Mouse (Mus musculus) adrenal gland, adult 2 months (tissue): ENCODE measurements around the gene Tm4sf20. TPM values are rescaled to one million over a fixed set of nuclear protein-coding genes. Genes with fewer than 3 reads are reported as not detected.

Experiments used
- DNase-seq: peaks from one replicate; pipeline ENCODE4 v3.0.0; 2021
- long read RNA-seq: library from polyadenylated mRNA; stranded (forward); transcript quantifications from one replicate; pipeline ENCODE4 v2.0.0, GENCODE M21; 2021
- polyA plus RNA-seq: library from polyadenylated mRNA; depleted of rRNA; stranded (reverse); fragments of >200 nt; gene quantifications from 2 replicates; pipeline ENCODE4 v1.2.3, GENCODE M21; 2012; rRNA removed
- total RNA-seq, 2 experiments: library from RNA; stranded (reverse); gene quantifications; 2 replicates each; pipeline ENCODE4 v1.2.3; 2021

Gene Tm4sf20
- total RNA-seq (not detected), polyA plus RNA-seq (not detected in 2 replicates)
- long read RNA-seq = 0 reads

GRCm38 (mm10) chr1:82768269-82768668 is at the start of gene Tm4sf20:
TSS of gene Tm4sf20 (minus strand) at chr1:82768461.
- no peak for DNase-seq

DNA sequence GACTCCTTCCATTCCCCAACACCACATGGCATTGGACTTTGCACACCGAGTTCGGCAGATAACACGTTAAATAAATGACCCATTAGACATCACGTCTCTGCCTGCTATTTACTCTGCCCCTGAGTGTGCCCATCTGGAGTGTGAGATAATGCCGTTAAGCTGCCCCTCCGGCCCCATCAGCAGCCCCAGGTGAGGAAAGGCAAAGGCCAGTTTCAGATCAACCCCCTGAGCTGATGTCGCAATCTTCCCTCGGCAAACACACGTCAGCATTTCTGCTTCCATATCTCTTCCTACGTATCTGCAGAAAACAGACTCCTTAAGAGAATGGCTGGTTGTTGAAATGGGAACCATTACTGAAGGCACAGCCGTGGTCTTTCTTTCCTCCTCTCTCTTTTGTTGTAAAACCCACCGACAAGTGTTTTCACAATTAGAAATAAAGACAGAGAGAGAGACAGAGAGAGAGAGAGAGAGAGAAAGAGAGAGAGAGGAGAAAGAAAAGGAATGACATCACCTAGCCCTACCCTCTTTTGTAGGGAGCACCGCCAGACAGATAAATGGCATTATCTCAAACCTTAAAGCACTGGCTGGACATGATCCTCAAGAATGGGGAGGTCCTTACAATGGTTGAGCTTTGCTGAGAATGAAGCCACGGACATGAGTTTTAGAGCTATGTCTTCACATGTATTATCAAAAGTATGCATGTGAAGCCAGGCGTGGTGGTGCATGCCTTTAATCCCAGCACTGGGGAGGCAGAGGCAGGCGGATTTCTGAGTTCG is 47.9 kb upstream of the Tm4sf20 start:
- peak; percentile 28 for DNase-seq

DNA sequence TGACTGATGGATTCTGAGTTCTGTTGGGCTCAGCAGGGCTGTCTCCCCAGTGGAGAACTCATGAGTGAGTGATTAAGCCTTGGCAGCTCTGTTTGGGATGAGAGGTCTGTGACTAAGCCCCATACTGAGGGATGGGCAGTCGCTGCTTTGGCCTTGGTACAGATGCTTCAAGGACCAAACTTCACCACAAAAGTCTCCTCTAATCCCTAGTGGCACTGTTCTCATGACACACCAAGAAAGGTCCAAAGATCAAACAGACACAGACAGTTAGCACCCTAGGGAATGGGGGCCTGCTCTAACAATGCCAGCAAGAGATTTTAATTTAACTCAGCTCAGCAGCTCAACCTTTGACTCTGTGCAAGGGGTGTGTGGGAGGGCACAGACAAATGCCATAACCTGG is 43.5 kb upstream of the Tm4sf20 start:
- peak; percentile 81 for DNase-seq

GRCm38 (mm10) chr1:82808564-82808963 is 40.3 kb upstream of the Tm4sf20 start:
- DNase-seq = no peak

GRCm38 (mm10) chr1:82807206-82807605 is 38.9 kb upstream of the Tm4sf20 start:
- no peak for DNase-seq

DNA sequence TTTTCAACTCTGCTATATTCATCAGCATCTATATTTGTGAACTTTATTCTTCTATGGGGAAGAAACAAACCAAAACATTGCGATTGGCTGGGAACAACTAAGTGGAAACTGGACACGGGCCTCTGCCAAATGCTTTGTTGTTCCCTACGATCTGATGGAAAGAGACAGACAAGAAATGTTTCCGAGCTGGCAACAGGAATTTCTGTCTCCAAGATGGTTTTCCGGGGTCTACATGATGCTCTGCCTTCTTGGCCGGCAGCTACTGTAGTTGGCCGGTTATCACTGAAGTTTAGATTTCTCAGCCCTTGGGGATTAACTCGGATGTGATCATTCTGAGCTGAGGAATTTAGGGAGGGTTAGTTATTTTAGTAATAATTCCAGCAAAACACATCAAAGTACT is 38.1 kb upstream of the Tm4sf20 start:
- no peak for DNase-seq

DNA sequence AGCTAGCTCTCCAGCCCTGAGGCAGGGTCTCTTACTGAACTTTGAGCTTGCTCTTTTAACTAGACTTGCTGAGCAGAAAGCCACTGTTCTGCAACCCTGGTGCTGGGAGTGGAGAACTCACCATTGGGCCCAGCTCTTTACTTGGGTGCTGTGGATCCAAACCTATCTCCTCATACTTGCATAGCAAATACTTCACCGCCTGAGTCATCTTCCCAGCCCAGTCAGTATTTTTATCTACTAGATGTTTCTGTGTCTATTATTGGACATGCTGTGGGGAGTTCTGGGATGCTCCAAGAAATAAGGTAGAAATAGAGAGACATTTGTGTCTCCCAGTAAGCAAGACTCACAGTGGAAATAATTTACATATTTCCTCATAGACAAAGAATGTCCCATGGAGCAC is 35.8 kb upstream of the Tm4sf20 start:
- DNase-seq = no peak

- no peak for DNase-seq
Measured at GRCm38 (mm10) chr1:82803608-82804007, 35.3 kb upstream of the Tm4sf20 start.

- no peak for DNase-seq
Measured at GRCm38 (mm10) chr1:82801105-82801783, 33.0 kb upstream of the Tm4sf20 start.

DNA sequence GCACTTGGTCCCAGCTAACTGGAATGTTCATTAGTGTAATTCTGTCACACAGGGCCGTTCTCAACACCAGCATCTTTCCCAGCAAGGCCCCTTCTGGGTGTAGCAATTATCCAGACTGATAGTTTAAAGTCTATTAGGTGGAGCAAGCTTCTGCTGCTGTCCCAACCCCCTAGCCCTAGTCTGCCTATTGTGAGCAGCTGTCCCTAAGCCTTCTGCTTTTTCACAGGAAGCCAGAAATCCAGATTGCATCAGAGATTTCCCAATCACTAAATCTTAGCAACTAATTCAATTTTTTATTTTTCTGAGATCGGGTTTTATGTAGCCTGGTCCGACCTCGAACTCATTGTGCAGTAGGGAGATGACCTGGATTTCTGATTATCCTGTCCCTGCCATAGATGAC is 30.7 kb upstream of the Tm4sf20 start:
- DNase-seq = peak; percentile 29

GRCm38 (mm10) chr1:82798304-82798703 is 30.0 kb upstream of the Tm4sf20 start:
- peak; percentile 68 for DNase-seq

GRCm38 (mm10) chr1:82797088-82797487 is 28.8 kb upstream of the Tm4sf20 start:
- DNase-seq = no peak

DNA sequence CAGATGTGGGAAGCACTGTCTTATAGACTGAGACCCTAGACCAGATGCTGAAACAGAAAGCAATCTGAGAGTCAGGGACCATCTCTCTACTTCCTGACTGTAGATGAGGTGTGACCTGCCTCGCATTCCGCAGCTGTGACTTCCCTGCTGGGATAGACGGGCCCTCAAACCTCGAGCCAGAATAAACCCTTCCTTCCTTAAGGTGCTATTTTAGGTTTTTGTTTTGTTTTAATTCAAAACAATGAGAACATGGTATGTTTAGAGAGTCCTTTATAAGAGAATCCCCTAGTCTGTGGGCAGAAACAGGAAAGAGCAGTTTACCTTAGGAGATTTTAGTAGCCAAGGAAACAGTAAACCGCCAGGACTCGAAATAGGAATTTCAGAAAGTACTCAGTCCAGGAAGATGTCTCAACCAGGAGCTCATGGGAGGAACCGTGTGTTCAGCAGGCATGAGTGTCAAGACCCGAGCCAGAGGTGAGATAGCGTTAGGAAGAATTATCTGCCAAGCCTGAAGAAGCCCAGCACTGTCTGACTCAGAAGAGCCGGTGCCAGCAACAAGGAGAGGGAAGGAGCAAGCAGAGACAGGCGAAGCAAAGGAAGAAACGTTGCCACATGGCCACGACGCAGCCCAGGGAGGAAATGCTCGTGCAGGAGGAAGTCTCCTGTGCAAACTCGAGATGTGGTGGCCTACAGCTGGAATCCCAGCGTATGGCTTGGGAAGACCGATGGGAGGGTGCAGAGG is 27.6 kb upstream of the Tm4sf20 start:
- DNase-seq = peak; percentile 34

GRCm38 (mm10) chr1:82795211-82795610 is 26.9 kb upstream of the Tm4sf20 start:
- DNase-seq = no peak

GRCm38 (mm10) chr1:82793986-82794385 is 25.7 kb upstream of the Tm4sf20 start:
- DNase-seq = no peak

- no peak for DNase-seq
Measured at GRCm38 (mm10) chr1:82793110-82793509, 24.8 kb upstream of the Tm4sf20 start.

DNA sequence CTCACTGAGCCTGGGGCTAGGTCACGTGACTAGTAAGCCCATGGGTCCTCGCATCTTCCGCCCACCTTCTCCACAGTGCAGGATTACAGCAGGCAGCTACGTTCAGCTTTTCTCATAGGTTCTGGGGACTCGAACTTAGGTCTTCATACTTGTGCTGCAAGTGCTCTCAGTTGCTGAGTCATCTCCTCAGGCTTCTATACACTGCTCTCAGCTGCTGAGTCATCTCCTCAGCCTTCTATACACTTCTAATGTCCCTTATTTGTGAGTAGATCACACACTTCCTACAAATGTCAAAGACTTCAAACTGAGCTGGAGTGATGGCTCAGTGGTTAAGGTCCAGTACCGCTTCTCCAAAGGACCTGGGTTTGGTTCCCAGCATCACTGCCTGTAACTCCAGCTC is 24.0 kb upstream of the Tm4sf20 start:
- DNase-seq = no peak

DNA sequence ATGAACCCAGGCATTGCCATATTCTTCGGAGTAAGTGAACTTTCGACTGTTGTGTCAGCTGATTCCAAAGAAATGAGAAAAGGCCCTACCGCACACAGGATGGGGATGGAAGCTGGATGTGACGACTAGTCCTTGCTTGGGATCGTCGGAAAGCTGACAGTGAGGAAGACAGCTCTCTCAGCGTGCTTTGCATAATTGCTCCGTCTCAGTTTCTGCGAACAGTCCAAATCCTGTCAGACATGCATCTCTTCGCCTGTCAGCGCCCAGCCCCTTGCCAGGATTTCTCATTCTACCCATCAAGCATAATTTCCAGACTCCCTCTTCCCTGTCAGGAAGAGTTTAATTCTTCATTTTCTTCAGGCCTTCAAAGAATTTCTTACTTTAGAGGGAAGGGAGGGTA is 22.8 kb upstream of the Tm4sf20 start:
- no peak for DNase-seq

GRCm38 (mm10) chr1:82788070-82788469 is 19.8 kb upstream of the Tm4sf20 start:
- DNase-seq = no peak

GRCm38 (mm10) chr1:82787414-82787813 is 19.2 kb upstream of the Tm4sf20 start:
- DNase-seq = peak; percentile 75

GRCm38 (mm10) chr1:82785546-82785945 is 17.3 kb upstream of the Tm4sf20 start:
- DNase-seq = no peak

- DNase-seq = no peak
Measured at GRCm38 (mm10) chr1:82783559-82783958, 15.3 kb upstream of the Tm4sf20 start.
